Mouse (Mus musculus) limb, embryonic 10.5 days (tissue): ENCODE results near the gene Nqo2. TPM values are rescaled to one million over a fixed set of nuclear protein-coding genes. Genes with fewer than 3 reads are reported as not detected.
"Not testable (repeated sequence)": the region's sequence is repeated elsewhere in the genome, so short reads cannot be mapped to it uniquely, and the experiment has no call there.

Source experiments
- DNase-seq: peaks from one replicate; pipeline ENCODE4 v3.0.0-alpha.2; 2017; ENCODE audit warnings: low spot score
- H3K27ac ChIP-seq: fragments of 300-500 bp; sonication (generic); 2 replicates; pipeline ENCODE4 v1.5.1; 2016; ENCODE audit warnings: mild to moderate bottlenecking
- H3K27me3 ChIP-seq: fragments of 300-500 bp; sonication (generic); 2 replicates; pipeline ENCODE4 v1.6.1; 2016; ENCODE audit warnings: low read depth, mild to moderate bottlenecking; ENCODE audit not compliant: poor library complexity, severe bottlenecking
- H3K36me3 ChIP-seq: fragments of 300-500 bp; sonication (generic); 2 replicates; pipeline ENCODE4 v1.6.1; 2016; ENCODE audit warnings: mild to moderate bottlenecking, moderate library complexity
- H3K4me1 ChIP-seq: fragments of 300-500 bp; sonication (generic); 2 replicates; pipeline ENCODE4 v1.6.1; 2016
- H3K4me3 ChIP-seq: fragments of 300-500 bp; sonication (generic); 2 replicates; pipeline ENCODE4 v1.5.1; 2016; ENCODE audit warnings: mild to moderate bottlenecking, moderate library complexity
- H3K9me3 ChIP-seq: fragments of 300-500 bp; sonication (generic); replicated peaks from 2 replicates; pipeline ENCODE4 v1.6.1; 2016; ENCODE audit warnings: mild to moderate bottlenecking
- WGBS: fragments of 180-500 bp; shearing (Covaris S2); methylation state at CpG from one replicate; pipeline ENCODE4 v1.1.7; 2016; 5-methylcytosine and 5-hydroxymethylcytosine counted together
- polyA plus RNA-seq: library from polyadenylated mRNA; unstranded; fragments of >200 nt; fragmentation: Nextera tagmentation; extraction: Ambion mirVana; gene quantifications from 2 replicates; pipeline ENCODE4 v1.2.1, GENCODE M21; 2016

Gene Nqo2
- 20.0 and 23.0 TPM in 2 replicates for polyA plus RNA-seq

- DNase-seq: peak; percentile 87
- no peaks in the 10 kb centered on the region for H3K27me3 ChIP-seq
- WGBS: 3% methylated on average over 22 of the region's 22 CpGs
Measured at GRCm38 (mm10) chr13:33964206-33965046, at the start of gene Nqo2. Gene Nqo2 (plus strand): TSS chr13:33964687.

GRCm38 (mm10) chr13:33921041-33921440, 43.4 kb upstream of the Nqo2 start:
- H3K9me3 ChIP-seq: no peaks in the 10 kb centered on the region
- no peaks in the 10 kb centered on the region for H3K27me3 ChIP-seq
- no peak overlapping the region for H3K4me3 ChIP-seq
- 97% methylated on average over 6 of the region's 6 CpGs for WGBS
- no peaks in the 10 kb centered on the region for H3K4me1 ChIP-seq
- no peak overlapping the region for H3K27ac ChIP-seq
- no peak for DNase-seq
- H3K36me3 ChIP-seq: peaks cover 20% of the 10 kb centered on the region

More at GRCm38 (mm10) chr13:33964206-33965046, at the start of gene Nqo2:
- Histone ChIP-seq H3K27ac (peak within 1 kb of the TSS; percentile 91), H3K4me1 (peaks cover 8% of the 10 kb centered on the region), H3K36me3 (no peaks in the 10 kb centered on the region), H3K4me3 (peak within 1 kb of the TSS; percentile 61), H3K9me3 (no peaks in the 10 kb centered on the region)

- Histone ChIP-seq H3K9me3 (no peaks in the 10 kb centered on the region), H3K27ac (no peak overlapping the region), H3K4me1 (no peaks in the 10 kb centered on the region), H3K4me3 (no peak overlapping the region), H3K27me3 (no peaks in the 10 kb centered on the region), H3K36me3 (peaks cover 20% of the 10 kb centered on the region)
- no peak for DNase-seq
- WGBS: 88% methylated on average over 5 of the region's 5 CpGs
Measured at GRCm38 (mm10) chr13:33921699-33922098, 42.8 kb upstream of the Nqo2 start.

- Histone ChIP-seq H3K27ac (no peak overlapping the region), H3K27me3 (no peaks in the 10 kb centered on the region), H3K4me3 (no peak overlapping the region), H3K36me3 (no peaks in the 10 kb centered on the region), H3K9me3 (no peaks in the 10 kb centered on the region), H3K4me1 (peaks cover 2% of the 10 kb centered on the region)
- DNase-seq: no peak
- WGBS: 70% methylated on average over 2 of the region's 2 CpGs
Measured at GRCm38 (mm10) chr13:33930281-33930680, 34.2 kb upstream of the Nqo2 start.

GRCm38 (mm10) chr13:33930912-33931311, 33.6 kb upstream of the Nqo2 start:
- Histone ChIP-seq H3K36me3 (no peaks in the 10 kb centered on the region), H3K27ac (no peak overlapping the region), H3K27me3 (no peaks in the 10 kb centered on the region), H3K9me3 (no peaks in the 10 kb centered on the region), H3K4me1 (peaks cover 8% of the 10 kb centered on the region), H3K4me3 (no peak overlapping the region)
- no peak for DNase-seq
- WGBS: 86% methylated on average over 3 of the region's 3 CpGs

DNA sequence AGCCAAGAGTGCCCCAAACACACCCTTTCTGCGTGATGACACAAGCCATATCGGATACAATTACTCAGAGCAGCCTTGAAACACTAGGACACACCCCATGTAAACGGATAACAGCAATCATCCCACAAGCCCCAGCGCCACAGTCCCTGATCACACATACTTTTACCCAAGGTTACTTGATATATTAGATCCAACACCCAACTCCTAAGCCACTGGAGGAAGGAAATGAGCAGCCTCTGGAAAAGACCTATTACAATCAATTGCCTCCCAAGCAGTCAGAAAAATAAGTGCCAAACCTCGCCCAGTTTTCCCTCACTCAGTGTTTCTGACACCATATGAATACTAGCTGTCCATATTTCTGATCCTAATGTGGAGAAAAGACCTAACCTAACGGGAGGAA, 29.7 kb upstream of the Nqo2 start:
- peak overlapping the region; percentile 77; the same call in 1 of the 2 replicates for H3K4me3 ChIP-seq
- H3K27ac ChIP-seq: no peak overlapping the region
- H3K9me3 ChIP-seq: no peaks in the 10 kb centered on the region
- no peak for DNase-seq
- H3K4me1 ChIP-seq: peaks cover 10% of the 10 kb centered on the region
- no peaks in the 10 kb centered on the region for H3K36me3 ChIP-seq
- 79% methylated on average over 6 of the region's 6 CpGs for WGBS
- H3K27me3 ChIP-seq: no peaks in the 10 kb centered on the region

DNA sequence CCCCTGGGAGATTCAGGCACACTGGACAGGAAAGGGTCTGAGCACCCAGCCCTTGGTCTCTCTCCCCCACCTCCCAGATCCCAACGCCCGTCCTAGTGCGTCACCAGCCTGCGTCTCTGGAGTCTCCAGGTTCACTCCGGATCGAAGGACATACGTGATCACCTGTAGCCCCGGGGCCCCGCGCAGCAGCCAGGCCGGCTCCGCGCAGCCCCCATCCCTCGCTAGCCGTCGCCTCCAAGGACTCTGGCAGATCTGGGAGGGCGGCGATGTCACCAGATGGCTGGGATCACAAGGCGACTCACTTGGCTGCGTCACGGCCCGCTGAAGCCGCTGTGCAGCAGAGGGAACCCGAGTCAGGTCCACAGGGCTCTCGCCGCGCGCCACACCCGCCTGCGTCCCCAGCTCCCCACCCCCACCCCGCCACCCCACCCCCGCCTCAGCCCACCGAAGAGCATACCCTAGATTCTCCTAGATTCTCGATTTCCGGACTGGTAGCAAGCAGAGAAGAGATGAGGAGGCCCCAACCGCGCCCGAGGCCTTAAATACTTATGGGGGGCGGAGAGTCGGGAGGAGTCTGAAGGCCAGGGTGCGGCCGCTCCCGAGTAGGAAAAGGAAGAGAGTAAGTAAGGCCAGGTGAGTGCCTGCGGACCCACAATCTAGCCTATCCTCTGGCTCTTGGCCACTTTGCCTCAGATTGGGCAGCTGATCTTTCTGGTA, 28.9 kb upstream of the Nqo2 start:
- under 1% methylated on average over 44 of the region's 44 CpGs for WGBS
- Histone ChIP-seq H3K9me3 (no peaks in the 10 kb centered on the region), H3K4me3 (peak overlapping the region; percentile 77), H3K4me1 (peaks cover 10% of the 10 kb centered on the region), H3K36me3 (no peaks in the 10 kb centered on the region), H3K27ac (peak overlapping the region; percentile 88), H3K27me3 (no peaks in the 10 kb centered on the region)
- DNase-seq: peak; percentile 65

GRCm38 (mm10) chr13:33937151-33937550, 27.3 kb upstream of the Nqo2 start:
- Histone ChIP-seq H3K36me3 (no peaks in the 10 kb centered on the region), H3K27ac (no peak overlapping the region), H3K27me3 (no peaks in the 10 kb centered on the region), H3K4me3 (no peak overlapping the region), H3K9me3 (no peaks in the 10 kb centered on the region), H3K4me1 (peaks cover 10% of the 10 kb centered on the region)
- WGBS: 94% methylated on average over 5 of the region's 5 CpGs
- DNase-seq: no peak

- H3K9me3 ChIP-seq, H3K4me3 ChIP-seq, H3K27me3 ChIP-seq, H3K27ac ChIP-seq, H3K36me3 ChIP-seq, DNase-seq: not testable (repeated sequence)
- H3K4me1 ChIP-seq: peaks cover 10% of the 10 kb centered on the region
Measured at GRCm38 (mm10) chr13:33937587-33937986, 26.9 kb upstream of the Nqo2 start.

GRCm38 (mm10) chr13:33941288-33941808, 23.1 kb upstream of the Nqo2 start:
- no peak for DNase-seq
- no peaks in the 10 kb centered on the region for H3K9me3 ChIP-seq
- no peak overlapping the region for H3K27ac ChIP-seq
- H3K4me3 ChIP-seq: no peak overlapping the region
- 88% methylated on average over 5 of the region's 5 CpGs for WGBS
- no peaks in the 10 kb centered on the region for H3K27me3 ChIP-seq
- no peaks in the 10 kb centered on the region for H3K4me1 ChIP-seq
- no peaks in the 10 kb centered on the region for H3K36me3 ChIP-seq

- Histone ChIP-seq H3K27me3 (no peaks in the 10 kb centered on the region), H3K9me3 (no peaks in the 10 kb centered on the region), H3K4me1 (no peaks in the 10 kb centered on the region), H3K4me3 (no peak overlapping the region), H3K27ac (no peak overlapping the region), H3K36me3 (no peaks in the 10 kb centered on the region)
- WGBS: 47% methylated on average over 4 of the region's 4 CpGs
- DNase-seq: no peak
Measured at GRCm38 (mm10) chr13:33942212-33942779, 22.2 kb upstream of the Nqo2 start.

GRCm38 (mm10) chr13:33951308-33952074, 13.0 kb upstream of the Nqo2 start:
- DNase-seq: no peak
- no peak overlapping the region for H3K27ac ChIP-seq
- no peaks in the 10 kb centered on the region for H3K4me1 ChIP-seq
- no peaks in the 10 kb centered on the region for H3K27me3 ChIP-seq
- WGBS: 91% methylated on average over 4 of the region's 4 CpGs
- no peak overlapping the region for H3K4me3 ChIP-seq
- no peaks in the 10 kb centered on the region for H3K9me3 ChIP-seq
- H3K36me3 ChIP-seq: no peaks in the 10 kb centered on the region
